Mouse (Mus musculus) ovary, postnatal 10 days (tissue): ENCODE data around the gene Mecom.
"Not testable (repeated sequence)": the region's sequence is repeated elsewhere in the genome, so short reads cannot be mapped to it uniquely, and the experiment has no call there.

Source experiments
- DNase-seq: peaks from one replicate; pipeline ENCODE4 v3.0.0; 2022; ENCODE audit warnings: low spot score

The Mecom gene

DNA sequence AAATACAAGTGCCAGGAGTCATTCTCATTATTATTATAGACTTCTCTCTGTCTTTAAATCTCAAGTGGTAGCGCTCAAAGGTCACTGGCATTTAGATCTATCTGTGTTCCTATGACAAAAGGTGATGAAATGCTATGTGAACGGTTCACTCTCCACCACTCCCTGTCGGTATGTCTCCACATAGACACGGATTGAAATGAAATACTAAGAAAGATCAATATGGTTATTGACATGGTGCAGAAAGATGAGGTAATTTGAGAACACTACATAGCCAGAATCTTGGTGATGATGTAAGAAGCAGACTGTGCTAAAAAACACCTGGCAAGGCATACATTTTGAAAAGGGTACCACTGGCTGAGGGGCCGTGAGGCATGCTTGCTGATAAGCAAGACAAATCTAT, 294.1 kb downstream of the Mecom start:
- no peak for DNase-seq

DNA sequence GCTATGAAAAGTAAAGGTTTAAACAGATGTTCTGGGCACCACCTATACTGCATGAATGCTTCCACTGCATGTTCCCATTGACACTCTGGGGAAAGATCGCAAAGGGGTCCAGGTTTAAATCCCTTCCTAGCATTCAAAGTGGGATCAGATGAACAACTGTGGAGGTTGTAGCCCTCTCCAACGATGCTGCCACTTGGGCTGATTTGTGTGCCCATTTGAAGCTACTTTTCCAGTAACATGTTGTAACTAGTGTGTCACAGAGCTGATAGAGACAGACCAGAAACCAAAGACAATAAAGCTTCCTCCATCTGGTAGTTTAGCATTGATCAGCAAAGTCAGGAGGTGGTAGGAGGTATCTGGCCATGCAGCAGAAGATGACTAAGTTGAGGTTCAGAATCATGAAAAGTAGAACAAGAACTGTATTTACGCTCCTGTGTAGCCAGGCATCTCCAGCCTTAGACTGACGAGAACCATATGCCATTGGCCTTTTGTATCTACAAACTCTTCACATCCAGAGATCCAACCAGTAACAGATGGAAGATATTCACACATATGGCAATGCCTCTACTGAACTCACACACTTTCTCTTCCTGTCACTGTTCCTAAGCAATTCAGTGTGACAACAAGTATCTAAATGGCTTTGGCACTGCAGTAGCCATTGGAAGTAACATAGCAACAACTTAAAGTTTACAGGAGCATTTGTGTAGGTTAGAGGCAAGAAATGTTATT, 299.0 kb downstream of the Mecom start:
- no peak for DNase-seq

- DNase-seq = no peak
Observed at GRCm38 (mm10) chr3:30247256-30247655, 300.6 kb downstream of the Mecom start.

GRCm38 (mm10) chr3:30246431-30247041, 301.3 kb downstream of the Mecom start:
- DNase-seq = no peak

- no peak for DNase-seq
Observed at GRCm38 (mm10) chr3:30245950-30246349, 301.9 kb downstream of the Mecom start.

DNA sequence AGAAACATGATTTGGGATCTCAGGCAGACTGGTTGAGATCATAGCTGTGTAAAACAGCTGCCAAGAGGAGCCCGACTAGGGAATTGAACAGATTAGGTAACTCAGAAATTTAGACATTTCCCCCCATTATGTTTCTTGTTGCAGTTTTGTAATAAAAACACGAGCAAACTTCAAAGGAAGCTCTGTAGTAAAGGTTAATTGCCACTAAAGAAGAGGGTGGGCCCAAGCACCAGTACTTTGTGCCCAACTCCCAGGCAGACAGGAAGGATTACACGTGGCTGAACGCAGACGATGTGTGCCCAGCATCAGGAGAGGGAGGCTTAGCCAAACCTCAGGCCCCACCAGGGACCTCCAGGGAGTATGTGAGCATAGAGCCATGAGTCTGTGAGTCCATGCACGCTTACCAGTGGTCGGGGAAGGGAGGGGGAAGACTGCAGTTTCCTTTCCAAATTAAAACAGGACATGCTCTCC, 303.4 kb downstream of the Mecom start:
- no peak for DNase-seq

GRCm38 (mm10) chr3:30243776-30244275, 304.0 kb downstream of the Mecom start:
- no peak for DNase-seq

GRCm38 (mm10) chr3:30239416-30239815, 308.4 kb downstream of the Mecom start:
- no peak for DNase-seq

DNA sequence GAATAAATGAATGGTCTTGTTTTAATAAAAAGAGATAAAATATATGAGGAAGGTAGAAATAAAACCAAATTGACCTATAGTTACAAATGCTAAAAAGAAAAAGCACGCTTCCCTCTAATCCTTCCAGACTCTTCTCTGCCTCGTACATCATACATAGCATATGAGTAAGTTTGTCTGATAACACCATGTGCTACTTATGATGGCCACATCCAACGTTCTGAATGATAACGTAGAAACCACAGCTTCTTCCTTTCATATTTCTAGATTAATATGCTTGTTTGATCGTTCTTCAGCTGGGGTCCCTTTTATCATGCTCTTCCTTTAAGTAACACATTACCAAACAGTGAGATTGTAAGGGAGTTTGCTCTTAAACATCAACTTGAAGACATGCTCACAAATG, 310.3 kb downstream of the Mecom start:
- no peak for DNase-seq

GRCm38 (mm10) chr3:30234018-30234417, 313.8 kb downstream of the Mecom start:
- DNase-seq = no peak

GRCm38 (mm10) chr3:30227964-30228670, 319.7 kb downstream of the Mecom start:
- DNase-seq = no peak

DNA sequence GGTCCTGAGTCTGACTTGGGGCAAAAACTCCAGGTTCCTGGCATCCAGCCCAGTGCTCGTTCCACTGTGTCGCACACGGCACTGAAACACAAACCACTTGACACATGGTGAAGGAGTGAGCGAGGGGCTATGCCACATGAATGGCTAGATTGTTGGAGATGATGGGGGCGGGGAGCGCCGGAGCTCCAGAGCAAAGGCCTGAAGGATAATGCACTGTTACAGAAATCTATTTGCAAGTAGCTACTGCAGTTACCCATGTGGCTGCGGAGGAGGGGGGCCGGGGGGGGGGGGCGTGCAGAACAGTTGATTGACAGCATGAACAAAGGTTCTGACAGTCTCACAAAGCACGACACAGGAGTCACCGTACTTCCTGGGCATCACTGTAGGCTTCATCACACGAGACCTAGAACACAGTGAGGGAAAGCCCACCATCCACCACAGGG, 320.9 kb downstream of the Mecom start:
- no peak for DNase-seq

DNA sequence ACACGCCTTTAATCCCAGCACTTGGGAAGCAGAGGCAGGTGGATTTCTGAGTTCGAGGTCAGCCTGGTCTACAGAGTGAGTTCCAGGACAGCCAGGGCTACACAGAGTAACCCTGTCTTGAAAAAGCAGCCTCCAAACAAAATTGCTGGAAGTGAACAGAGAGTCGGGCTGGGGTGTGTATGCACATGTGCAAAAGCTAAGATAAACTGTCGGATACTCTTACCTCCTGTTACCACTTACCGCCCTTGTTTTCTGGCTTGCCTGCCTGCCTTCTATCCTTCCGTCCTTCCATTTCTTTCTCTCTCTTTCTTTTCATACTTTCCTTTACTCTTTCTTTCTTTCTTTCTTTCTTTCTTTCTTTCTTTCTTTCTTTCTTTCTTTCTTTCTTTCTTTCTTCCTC, 322.6 kb downstream of the Mecom start:
- DNase-seq = not testable (repeated sequence)

DNA sequence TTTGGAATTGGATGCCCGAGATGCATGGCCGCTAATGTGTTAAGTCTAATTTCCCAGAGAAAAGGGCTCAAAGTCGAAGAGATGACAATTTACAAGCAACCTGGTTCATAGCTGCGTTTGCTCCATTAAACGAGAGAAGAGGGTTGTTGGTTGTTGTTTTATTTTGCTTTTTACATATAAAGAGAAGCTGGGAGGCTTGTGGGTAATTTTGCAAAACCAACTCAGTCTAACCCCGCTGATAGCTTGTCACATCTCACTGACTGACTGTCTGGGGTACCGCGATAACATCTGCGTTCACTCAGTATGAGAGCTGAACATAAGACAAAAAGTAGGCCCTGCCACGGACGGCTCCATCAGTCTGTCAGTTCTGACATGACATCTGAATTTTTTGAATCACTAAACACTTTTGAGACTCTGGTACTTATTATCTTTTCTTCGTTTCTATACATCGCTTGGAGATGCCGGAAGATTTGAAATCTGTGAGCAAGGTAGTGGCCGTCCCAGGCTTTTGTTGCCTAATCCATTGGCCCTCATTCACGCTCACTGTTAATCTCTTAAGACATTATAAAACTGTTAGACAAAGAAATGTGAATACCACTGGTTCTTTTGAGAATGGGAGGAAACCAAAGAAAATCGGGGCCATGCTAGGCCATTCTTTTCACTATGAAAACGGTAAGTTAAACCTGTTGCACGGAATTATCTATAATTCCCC, 327.0 kb downstream of the Mecom start:
- DNase-seq = no peak

- DNase-seq = no peak
Observed at GRCm38 (mm10) chr3:30219891-30220290, 327.9 kb downstream of the Mecom start.

DNA sequence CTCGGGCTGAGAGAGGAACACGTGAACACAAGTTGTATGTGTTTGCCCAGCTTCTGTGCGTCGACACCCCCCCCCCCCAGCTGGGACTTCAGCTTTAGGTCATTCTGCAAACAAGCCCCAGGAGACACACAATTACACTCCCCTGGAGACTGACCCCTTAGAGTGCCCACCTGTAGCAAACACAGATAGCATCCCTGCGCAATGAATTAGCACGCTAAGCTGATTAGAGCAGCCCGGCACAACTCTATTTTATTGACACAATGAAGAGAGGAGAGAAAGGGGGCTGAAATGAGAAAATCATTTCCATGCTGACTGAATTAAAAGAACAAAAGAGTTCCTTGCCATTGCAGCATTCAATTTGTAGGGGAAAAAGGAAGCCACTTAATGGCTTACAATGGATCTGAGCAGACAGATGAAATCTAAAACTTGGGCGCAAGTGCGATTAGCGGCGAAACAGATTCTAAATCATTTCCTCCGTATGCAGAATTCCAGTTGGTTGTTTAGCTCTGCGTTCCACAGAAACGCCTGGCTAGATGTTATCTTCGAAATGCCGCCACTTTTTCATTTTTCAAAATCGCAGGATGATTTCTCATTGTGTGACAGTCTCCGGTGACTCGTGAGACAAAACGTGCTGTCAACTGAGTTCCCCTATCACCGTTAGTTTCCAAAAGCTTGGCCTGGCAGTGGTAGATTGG, 328.5 kb downstream of the Mecom start:
- DNase-seq = no peak

GRCm38 (mm10) chr3:30214607-30215006, 333.2 kb downstream of the Mecom start:
- no peak for DNase-seq

DNA sequence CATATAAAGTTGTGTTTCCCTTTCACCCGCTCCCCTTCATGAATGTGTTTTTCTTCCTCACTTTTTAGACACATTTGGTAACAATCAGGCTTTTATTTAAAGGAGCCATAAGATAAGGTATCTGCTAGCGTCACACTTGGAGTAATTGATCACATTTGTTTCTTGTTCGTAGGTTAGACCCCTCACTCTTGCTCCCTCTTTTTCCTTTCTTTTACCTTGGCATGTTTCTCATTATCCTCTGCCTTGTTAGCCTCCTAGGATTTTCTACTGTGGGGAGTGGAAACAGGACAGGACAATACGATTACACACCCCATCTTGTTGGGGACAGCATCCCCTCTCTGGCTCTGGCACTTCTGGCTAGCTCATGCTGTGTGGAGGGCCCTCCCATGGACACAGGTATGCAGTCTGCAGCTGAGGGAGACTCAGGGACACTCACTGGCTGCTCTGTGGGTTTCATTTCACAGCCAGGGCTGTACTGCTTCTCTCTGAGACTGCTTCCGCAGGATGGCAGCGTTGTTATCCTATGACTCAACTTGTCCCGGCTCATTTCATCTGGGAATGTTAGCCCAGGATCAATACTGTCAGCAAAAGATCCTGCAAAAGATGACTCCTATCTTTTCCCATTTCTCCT, 334.2 kb downstream of the Mecom start:
- DNase-seq = no peak

- DNase-seq = no peak
Observed at GRCm38 (mm10) chr3:30212802-30213201, 335.0 kb downstream of the Mecom start.

DNA sequence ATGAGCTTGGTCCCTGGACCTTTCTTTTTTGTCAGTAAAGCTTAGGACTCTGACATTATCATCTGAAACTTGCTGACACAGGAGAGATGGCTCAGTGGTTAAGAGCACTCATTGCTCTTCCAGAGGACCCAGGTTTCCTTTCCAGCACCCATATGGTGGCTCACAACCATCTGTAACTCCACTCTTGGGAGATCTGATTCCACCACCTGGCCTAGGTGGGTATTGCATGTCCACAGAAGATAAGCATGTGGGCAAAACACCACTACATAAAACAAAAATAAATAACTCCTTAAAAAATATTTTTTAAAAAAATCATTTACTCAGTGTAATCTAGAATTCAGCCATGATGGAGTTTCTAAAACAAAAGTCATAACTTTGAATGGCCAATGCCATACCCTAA, 338.7 kb downstream of the Mecom start:
- no peak for DNase-seq

GRCm38 (mm10) chr3:30207886-30208285, 339.9 kb downstream of the Mecom start:
- DNase-seq = no peak
